Mouse (Mus musculus): ENCODE measurements around the gene Zc2hc1b.
"Not testable (repeated sequence)": the region's sequence is repeated elsewhere in the genome, so short reads cannot be mapped to it uniquely, and the experiment has no call there.

DNA sequence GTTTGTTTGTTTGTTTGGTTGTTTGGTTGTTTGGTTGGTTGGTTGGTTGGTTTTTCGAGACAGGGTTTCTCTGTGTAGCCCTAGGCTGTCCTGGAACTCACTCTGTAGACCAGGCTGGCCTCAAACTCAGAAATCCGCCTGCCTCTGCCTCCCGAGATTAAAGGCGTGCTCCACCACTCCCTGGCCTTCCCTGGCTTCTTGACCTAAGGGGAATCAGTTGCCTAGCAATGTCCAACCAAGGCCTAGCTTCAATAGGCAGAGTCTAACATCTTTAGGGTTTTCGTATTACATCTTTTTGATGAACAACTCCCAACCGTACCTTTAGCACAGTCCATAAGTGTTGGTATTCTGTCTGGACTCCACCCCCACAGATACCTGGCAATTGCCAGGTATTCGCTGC lies 15.7 kb upstream of the Zc2hc1b start:
- not testable (repeated sequence) for TF ChIP-seq CTCF (IDR thresholded peaks at IDR 0.05; ENCODE audit: control insufficient read depth, insufficient read depth, low read length); POLR2A (IDR thresholded peaks at IDR 0.05; ENCODE audit: borderline replicate concordance, control insufficient read depth, low read depth, low read length)
